Mouse (Mus musculus) embryonic facial prominence, embryonic 15.5 days (tissue): ENCODE results near the gene Rimkla. TPM values are rescaled to one million over a fixed set of nuclear protein-coding genes. Genes with fewer than 3 reads are reported as not detected.
A peak's percentile ranks its signal among the peaks of the same experiment; 100 is the strongest.

Source experiments
- ATAC-seq: fragments of 200-750 bp; cut with Nextera tagmentation; 2 replicates; pipeline ENCODE4 v1.8.0; 2017; ENCODE audit warnings: low read depth, moderate TSS enrichment; ENCODE audit not compliant: insufficient number of reproducible peaks, low FRiP score, low TSS enrichment
- H3K27ac ChIP-seq: fragments of 300-500 bp; sonication (generic); replicated peaks from 2 replicates; pipeline ENCODE4 v1.5.1; 2015; ENCODE audit warnings: mild to moderate bottlenecking, inconsistent platforms
- H3K27me3 ChIP-seq: fragments of 300-500 bp; sonication (generic); 2 replicates; pipeline ENCODE4 v1.6.1; 2015; ENCODE audit warnings: inconsistent platforms
- H3K36me3 ChIP-seq: fragments of 300-500 bp; sonication (generic); 2 replicates; pipeline ENCODE4 v1.6.1; 2015; ENCODE audit warnings: mild to moderate bottlenecking, inconsistent platforms
- H3K4me1 ChIP-seq: fragments of 300-500 bp; sonication (generic); 2 replicates; pipeline ENCODE4 v1.6.1; 2015; ENCODE audit warnings: inconsistent platforms
- H3K4me2 ChIP-seq: fragments of 300-500 bp; sonication (generic); replicated peaks from 2 replicates; pipeline ENCODE4 v1.6.1; 2015; ENCODE audit warnings: mild to moderate bottlenecking, inconsistent platforms
- H3K4me3 ChIP-seq: fragments of 300-500 bp; sonication (generic); replicated peaks from 2 replicates; pipeline ENCODE4 v1.5.1; 2015; ENCODE audit warnings: mild to moderate bottlenecking, inconsistent platforms
- H3K9ac ChIP-seq: fragments of 300-500 bp; sonication (generic); 2 replicates; pipeline ENCODE4 v1.6.1; 2015; ENCODE audit warnings: inconsistent platforms
- H3K9me3 ChIP-seq: fragments of 300-500 bp; sonication (generic); replicated peaks from 2 replicates; pipeline ENCODE4 v1.6.1; 2016; ENCODE audit warnings: inconsistent platforms
- WGBS: fragments of 180-500 bp; shearing (Covaris S2); methylation state at CpG from one replicate; pipeline ENCODE4 v1.1.7; 2015; 5-methylcytosine and 5-hydroxymethylcytosine counted together
- polyA plus RNA-seq: library from polyadenylated mRNA; unstranded; fragments of >200 nt; fragmentation: Nextera tagmentation; extraction: Ambion mirVana; gene quantifications from 2 replicates; pipeline ENCODE4 v1.2.1, GENCODE M21; 2015

The Rimkla gene
- polyA plus RNA-seq, 1 experiment from 2014 or later, result 0.45 TPM

DNA sequence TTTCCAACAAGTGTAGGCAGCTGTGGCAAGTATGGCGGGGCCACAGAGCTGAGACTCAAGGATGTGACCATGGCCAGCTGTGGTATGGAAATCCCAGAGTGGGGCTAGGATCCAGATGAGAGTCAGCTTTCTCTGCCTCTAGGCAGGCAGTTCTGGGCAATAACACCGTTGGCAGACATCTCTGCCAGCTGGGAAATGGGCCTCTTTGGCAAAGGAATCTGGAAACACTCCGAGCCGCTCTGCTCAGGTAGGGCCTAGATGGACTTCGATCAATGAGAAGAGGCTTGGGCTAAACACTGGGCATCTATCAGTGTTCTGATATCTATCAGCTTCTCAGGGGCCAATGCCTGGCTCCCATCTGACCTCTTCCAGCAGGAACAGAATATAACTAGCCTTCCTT is 26.6 kb downstream of the Rimkla start:
- H3K4me2 ChIP-seq, result no peak overlapping the region
- WGBS, result 81% methylated on average over 5 of the region's 5 CpGs

DNA sequence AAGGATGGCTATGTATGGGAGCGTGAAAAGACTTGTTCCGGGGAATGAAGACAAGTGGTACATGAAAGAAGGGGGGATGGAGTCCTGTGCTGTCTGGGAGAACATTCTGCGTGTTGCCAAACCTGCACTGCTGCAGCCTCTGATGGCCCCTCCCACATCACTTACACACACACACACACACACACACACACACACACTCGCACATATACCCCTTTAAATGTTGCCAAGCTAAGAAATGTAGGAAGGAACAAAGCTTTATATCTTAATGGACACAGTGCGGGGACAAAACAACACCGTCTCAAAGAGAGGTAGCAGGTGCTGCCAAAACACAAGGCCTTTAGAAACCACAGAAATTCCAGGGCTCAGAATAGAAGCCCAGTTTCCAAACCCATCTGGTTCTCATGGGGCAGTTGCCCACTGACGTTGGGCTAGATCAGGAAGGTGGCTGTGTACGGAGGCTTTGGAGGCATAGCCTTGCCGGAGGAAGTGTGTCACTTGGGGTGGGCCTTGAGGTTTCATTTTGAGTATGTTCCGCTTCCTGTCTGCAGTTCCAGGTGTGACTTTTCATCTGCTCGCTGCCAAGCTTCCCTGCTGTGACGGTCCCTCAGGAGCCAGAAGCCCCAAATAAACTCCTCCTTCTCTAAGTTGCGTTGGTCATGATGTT is 28.5 kb downstream of the Rimkla start:
- H3K9ac ChIP-seq, result no peak overlapping the region
- peaks cover 34% of the 10 kb centered on the region for H3K4me1 ChIP-seq
- peak overlapping the region; percentile 48; the same call in 1 of the 2 replicates for H3K27ac ChIP-seq
- no peaks in the 10 kb centered on the region for H3K27me3 ChIP-seq
- no peak; the same call in 1 of the 2 replicates for ATAC-seq
- WGBS, result 61% methylated on average over 13 of the region's 13 CpGs
- no peaks in the 10 kb centered on the region for H3K9me3 ChIP-seq
- H3K4me2 ChIP-seq, result no peak overlapping the region
- no peaks in the 10 kb centered on the region for H3K36me3 ChIP-seq
- H3K4me3 ChIP-seq, result no peak overlapping the region

More for the DNA sequence above, 26.6 kb downstream of the Rimkla start:
- Histone ChIP-seq H3K4me1 (peaks cover 29% of the 10 kb centered on the region), H3K4me3 (no peak overlapping the region), H3K27me3 (no peaks in the 10 kb centered on the region), H3K9ac (no peak overlapping the region), H3K27ac (no peak overlapping the region), H3K9me3 (no peaks in the 10 kb centered on the region), H3K36me3 (no peaks in the 10 kb centered on the region)
- ATAC-seq, result no peak

DNA sequence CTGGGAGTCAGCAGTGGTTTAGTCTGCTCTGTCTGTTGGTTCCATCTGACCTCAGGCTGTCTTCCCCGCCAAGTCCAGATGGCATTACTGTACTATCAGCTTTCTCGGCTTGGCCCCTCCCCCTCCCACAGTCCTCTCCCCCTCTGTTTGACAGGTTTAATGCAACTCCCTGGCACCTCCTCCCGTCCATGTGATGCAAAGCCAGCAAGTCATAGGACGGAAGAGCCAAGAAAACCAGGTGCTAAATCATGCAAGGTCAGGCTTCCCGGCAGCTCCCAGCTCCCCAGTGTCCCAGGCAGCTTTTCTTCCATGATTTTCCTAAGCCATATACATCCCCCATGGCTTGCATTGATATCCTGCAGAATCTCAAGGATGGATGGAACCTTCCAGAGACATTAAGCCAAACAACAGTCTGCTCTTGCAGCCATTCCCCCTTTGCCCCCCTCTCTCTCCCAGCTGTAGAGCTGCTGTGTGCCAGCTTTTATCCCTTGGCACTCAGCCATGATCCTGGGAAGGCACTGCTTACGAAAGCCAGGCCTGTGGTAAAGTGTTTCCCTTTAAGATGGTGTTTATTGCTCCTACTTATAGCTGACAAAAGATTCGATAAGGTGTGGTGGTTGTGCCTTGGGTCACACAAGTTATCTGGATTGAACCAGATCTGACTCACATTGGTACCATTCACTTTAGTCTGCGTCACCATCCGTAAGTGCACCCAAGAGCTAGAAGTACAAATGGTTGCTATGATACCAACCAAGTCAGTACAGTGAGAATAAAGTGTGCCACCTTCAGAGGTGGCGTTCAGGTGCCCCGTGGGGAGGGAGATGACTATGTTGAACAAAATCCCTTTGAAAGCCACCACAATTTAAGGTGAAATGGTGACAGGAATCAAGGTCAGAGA is 29.3 kb downstream of the Rimkla start:
- Histone ChIP-seq H3K27ac (peak overlapping the region; percentile 48; the same call in 1 of the 2 replicates), H3K4me1 (peaks cover 34% of the 10 kb centered on the region), H3K4me3 (no peak overlapping the region), H3K27me3 (no peaks in the 10 kb centered on the region), H3K9me3 (no peaks in the 10 kb centered on the region), H3K4me2 (no peak overlapping the region), H3K9ac (no peak overlapping the region), H3K36me3 (no peaks in the 10 kb centered on the region)
- ATAC-seq, result peak; percentile 65
- 34% methylated on average over 11 of the region's 11 CpGs for WGBS

DNA sequence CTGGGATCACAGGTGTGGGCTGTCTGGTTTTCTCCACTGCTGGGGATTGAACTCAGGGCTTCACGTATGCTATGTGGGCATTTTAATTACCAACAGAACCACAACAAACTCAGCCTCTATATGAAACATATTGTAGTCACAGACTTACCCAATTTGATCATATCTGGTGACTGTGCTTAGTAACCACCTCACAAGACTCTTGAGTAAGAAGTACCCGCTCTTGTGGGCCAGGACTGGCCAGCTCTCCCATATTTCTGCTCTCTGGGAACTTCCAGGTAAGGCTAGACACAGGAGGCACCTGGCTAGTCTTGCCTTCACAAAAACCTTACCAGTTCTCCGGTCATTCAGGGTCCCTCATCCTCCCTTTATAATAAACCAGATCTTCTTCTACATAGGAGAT is 30.0 kb downstream of the Rimkla start:
- no peak overlapping the region for H3K4me2 ChIP-seq
- H3K9me3 ChIP-seq, result no peaks in the 10 kb centered on the region
- no peaks in the 10 kb centered on the region for H3K36me3 ChIP-seq
- H3K9ac ChIP-seq, result no peak overlapping the region
- no peak overlapping the region for H3K4me3 ChIP-seq
- 72% methylated on average over 3 of the region's 3 CpGs for WGBS
- H3K4me1 ChIP-seq, result peaks cover 34% of the 10 kb centered on the region
- no peaks in the 10 kb centered on the region for H3K27me3 ChIP-seq
- no peak for ATAC-seq
- H3K27ac ChIP-seq, result no peak overlapping the region; the same call in 1 of the 2 replicates

DNA sequence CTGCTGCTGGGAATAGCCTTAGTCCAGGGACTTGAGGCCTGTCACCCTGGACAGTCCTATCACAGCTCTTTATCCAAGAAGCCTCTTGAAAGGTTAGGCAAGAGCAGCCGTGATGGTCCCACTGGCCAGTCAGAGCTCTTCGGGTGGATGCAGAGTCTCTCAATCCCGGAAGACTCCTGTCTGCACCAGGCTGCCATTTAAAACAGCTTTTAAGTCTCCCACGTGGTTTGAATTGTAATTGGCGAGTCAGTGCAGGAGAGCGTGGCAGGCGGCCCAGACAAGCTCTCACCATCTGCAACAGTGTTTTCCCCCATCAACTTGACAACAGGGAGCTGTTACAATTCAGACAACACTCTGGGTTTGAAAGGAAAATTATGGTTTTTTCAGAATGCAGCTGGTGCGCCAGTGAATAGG is 31.7 kb downstream of the Rimkla start:
- Histone ChIP-seq H3K27ac (peak overlapping the region; percentile 49; the same call in 1 of the 2 replicates), H3K4me2 (peak overlapping the region; percentile 15; the same call in 1 of the 2 replicates), H3K4me1 (peaks cover 34% of the 10 kb centered on the region), H3K4me3 (no peak overlapping the region), H3K9ac (no peak overlapping the region), H3K9me3 (no peaks in the 10 kb centered on the region), H3K27me3 (no peaks in the 10 kb centered on the region), H3K36me3 (no peaks in the 10 kb centered on the region)
- 11% methylated on average over 8 of the region's 8 CpGs for WGBS
- ATAC-seq, result peak; percentile 75

DNA sequence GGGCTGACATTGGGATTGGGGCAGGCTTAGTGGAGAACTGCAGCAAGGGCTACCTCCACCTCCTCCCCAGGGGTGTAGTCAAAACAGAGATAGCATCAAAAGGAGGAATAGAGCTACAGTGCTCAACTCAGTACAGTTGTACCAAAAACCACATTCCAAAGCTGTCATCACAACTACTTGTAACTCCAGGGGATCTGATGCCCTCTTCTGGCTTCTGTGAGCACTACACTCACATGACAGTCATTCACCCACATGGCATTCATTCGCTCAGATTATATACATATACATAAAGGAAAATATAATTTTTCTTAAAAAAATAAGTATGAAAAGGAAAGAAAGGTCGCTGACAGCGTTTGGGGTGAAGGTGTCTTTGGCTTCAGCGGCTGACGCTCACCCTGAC is 32.1 kb downstream of the Rimkla start:
- no peak for ATAC-seq
- H3K9ac ChIP-seq, result no peak overlapping the region
- H3K4me2 ChIP-seq, result peak overlapping the region; percentile 15; the same call in 1 of the 2 replicates
- WGBS, result 62% methylated on average over 5 of the region's 5 CpGs
- H3K4me3 ChIP-seq, result no peak overlapping the region
- no peaks in the 10 kb centered on the region for H3K27me3 ChIP-seq
- H3K4me1 ChIP-seq, result peaks cover 34% of the 10 kb centered on the region
- H3K36me3 ChIP-seq, result no peaks in the 10 kb centered on the region
- no peaks in the 10 kb centered on the region for H3K9me3 ChIP-seq
- peak overlapping the region; percentile 49; the same call in 1 of the 2 replicates for H3K27ac ChIP-seq

DNA sequence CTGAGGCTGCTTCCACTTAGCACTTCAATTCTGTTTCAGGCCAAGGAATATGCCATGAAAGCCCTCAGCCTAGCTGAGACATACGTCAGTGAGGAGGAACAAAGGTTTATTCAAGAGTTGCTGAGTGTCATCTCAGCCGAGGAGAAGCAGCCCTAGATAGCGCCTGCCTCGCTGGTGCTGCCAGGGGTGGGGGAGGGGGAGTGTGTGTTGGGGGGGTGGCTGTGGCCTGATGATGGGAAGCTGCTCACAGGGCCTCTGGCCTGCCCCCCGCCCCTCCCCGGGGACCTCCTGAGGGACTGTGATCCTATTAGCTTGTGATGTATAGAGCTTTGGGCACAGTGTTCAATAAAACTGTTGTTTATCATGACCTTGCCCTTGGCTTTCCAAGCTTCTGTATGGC is 38.9 kb downstream of the Rimkla start:
- Histone ChIP-seq H3K9ac (no peak overlapping the region), H3K4me1 (no peaks in the 10 kb centered on the region), H3K9me3 (no peaks in the 10 kb centered on the region), H3K36me3 (no peaks in the 10 kb centered on the region), H3K4me3 (no peak overlapping the region), H3K27me3 (no peaks in the 10 kb centered on the region), H3K4me2 (no peak overlapping the region), H3K27ac (no peak overlapping the region)
- no peak for ATAC-seq
- WGBS, result 21% methylated on average over 6 of the region's 6 CpGs

DNA sequence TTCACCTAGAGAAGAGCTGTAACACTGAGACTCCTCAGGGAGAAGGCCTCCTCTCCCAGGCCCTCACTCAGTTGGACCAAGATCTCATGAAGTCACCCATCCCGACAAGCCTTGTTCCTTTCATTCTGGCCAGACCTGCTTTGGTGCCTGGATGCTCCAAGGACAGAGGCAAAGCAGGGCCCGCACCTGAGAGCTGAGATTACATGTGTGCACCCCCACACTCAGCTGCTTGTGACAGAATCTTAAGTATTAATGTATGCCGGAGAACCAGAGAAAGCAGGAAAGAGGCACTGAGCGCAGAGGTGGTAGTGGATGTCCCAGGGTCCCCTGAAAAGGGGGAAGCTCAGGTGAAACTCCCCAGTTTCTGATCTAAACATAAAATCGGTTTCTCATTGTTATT is 39.3 kb downstream of the Rimkla start:
- no peak overlapping the region for H3K9ac ChIP-seq
- H3K27me3 ChIP-seq, result no peaks in the 10 kb centered on the region
- no peak overlapping the region for H3K27ac ChIP-seq
- no peaks in the 10 kb centered on the region for H3K36me3 ChIP-seq
- no peaks in the 10 kb centered on the region for H3K9me3 ChIP-seq
- no peaks in the 10 kb centered on the region for H3K4me1 ChIP-seq
- no peak for ATAC-seq
- no peak overlapping the region for H3K4me2 ChIP-seq
- no peak overlapping the region for H3K4me3 ChIP-seq
- 55% methylated on average over 5 of the region's 5 CpGs for WGBS

DNA sequence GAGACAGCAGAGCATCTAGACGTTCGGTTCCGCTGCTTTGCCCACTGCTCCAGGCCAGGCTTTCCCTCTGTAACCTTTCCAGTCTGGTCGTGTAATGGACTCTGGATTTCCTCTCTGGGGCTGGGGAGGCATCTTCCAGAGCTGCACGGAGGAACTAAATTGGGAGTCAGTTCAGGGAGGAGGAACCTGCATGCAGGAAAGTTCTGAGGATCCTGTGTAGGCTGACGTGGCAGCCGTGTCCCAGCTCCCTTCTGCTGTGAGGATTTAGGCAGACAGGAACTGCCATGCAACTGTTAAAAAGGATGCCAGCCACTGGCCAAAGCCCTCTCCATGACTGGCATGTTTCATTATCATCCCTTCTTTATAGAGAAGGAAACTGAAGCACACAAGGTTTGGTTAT is 42.0 kb downstream of the Rimkla start:
- no peak overlapping the region for H3K9ac ChIP-seq
- WGBS, result 61% methylated on average over 7 of the region's 7 CpGs
- no peak overlapping the region for H3K4me2 ChIP-seq
- no peak overlapping the region for H3K4me3 ChIP-seq
- H3K27me3 ChIP-seq, result no peaks in the 10 kb centered on the region
- no peaks in the 10 kb centered on the region for H3K9me3 ChIP-seq
- no peak for ATAC-seq
- H3K4me1 ChIP-seq, result no peaks in the 10 kb centered on the region
- no peaks in the 10 kb centered on the region for H3K36me3 ChIP-seq
- no peak overlapping the region for H3K27ac ChIP-seq

DNA sequence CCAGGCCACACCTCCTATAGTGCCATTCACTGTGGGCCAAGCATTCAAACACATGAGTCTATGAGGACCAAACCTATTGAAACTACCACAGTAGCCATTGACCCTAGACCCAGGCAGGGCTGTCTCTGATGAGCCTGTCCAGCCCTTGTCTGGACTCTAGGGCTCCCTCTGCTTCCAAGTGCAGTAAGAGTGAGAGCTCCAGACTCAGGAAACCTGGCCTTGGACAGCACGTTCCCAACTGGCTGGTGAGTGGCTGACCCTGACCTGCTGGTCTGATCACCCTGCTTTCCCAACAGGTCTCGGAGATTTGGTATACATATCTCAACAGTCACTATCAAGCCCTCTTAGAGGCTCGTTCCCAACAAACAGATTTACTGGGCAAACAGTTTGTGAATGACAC is 44.6 kb downstream of the Rimkla start:
- H3K27ac ChIP-seq, result no peak overlapping the region
- no peak overlapping the region for H3K9ac ChIP-seq
- no peak overlapping the region for H3K4me2 ChIP-seq
- no peaks in the 10 kb centered on the region for H3K9me3 ChIP-seq
- no peaks in the 10 kb centered on the region for H3K4me1 ChIP-seq
- WGBS, result 77% methylated on average over 3 of the region's 3 CpGs
- no peaks in the 10 kb centered on the region for H3K27me3 ChIP-seq
- no peak overlapping the region for H3K4me3 ChIP-seq
- no peak for ATAC-seq
- no peaks in the 10 kb centered on the region for H3K36me3 ChIP-seq

DNA sequence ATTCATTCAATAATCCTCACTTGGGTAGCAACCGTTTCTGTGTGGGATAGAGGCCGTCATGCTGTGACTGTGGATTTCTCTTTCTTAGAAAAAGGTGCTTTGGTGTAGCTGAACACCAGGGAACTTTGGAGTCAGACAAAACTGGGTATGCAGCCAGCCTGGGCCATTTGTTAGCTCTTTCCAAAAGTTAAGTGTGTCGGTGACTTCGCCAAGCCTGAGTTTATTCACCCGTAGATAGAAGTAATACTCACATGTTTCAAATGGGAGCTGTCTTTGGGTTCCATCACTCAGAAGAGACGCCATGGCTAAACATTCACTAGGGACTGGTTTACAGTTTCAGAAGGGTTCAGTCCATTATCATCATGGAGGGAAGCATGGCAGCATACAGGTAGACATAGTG is 45.2 kb downstream of the Rimkla start:
- no peaks in the 10 kb centered on the region for H3K27me3 ChIP-seq
- no peaks in the 10 kb centered on the region for H3K4me1 ChIP-seq
- whole genome bisulfite sequencing, result 91% methylated on average over 6 of the region's 6 CpGs
- H3K4me2 ChIP-seq, result no peak overlapping the region
- no peak overlapping the region for H3K27ac ChIP-seq
- H3K9me3 ChIP-seq, result no peaks in the 10 kb centered on the region
- ATAC-seq, result no peak
- H3K9ac ChIP-seq, result no peak overlapping the region
- no peaks in the 10 kb centered on the region for H3K36me3 ChIP-seq
- H3K4me3 ChIP-seq, result no peak overlapping the region
